Mouse (Mus musculus) brain, adult 10 weeks (tissue): Measurements from ENCODE around the gene Hist1h3b. TPM values are rescaled to one million over a fixed set of nuclear protein-coding genes. Genes with fewer than 3 reads are reported as not detected.

Experiments
- polyA plus RNA-seq: library from polyadenylated mRNA; stranded (reverse); fragments of 350-450 nt; fragmentation: Illumina TruSeq; extraction: RNeasy Lipid Tissue Mini Kit (QIAGEN cat#74804); gene quantifications from one replicate; pipeline ENCODE4 v1.2.3, GENCODE M21; 2015; ENCODE audit warnings: low read depth, low replicate concordance

Hist1h3b gene
- polyA plus RNA-seq = not detected

GRCm38 (mm10) chr13:23752067-23752741, at the start of gene Hist1h3b:
Hist1h3b (plus strand) TSS chr13:23752267.

GRCm38 (mm10) chr13:23710374-23711089, 41.5 kb upstream of the Hist1h3b start, which contains the start of gene Hfe:
Hfe (minus strand) TSS chr13:23710854.

GRCm38 (mm10) chr13:23738677-23739068, 13.4 kb upstream of the Hist1h3b start, which contains the start of gene Hist1h1c:
Hist1h1c (plus strand) TSS chr13:23738808.

DNA sequence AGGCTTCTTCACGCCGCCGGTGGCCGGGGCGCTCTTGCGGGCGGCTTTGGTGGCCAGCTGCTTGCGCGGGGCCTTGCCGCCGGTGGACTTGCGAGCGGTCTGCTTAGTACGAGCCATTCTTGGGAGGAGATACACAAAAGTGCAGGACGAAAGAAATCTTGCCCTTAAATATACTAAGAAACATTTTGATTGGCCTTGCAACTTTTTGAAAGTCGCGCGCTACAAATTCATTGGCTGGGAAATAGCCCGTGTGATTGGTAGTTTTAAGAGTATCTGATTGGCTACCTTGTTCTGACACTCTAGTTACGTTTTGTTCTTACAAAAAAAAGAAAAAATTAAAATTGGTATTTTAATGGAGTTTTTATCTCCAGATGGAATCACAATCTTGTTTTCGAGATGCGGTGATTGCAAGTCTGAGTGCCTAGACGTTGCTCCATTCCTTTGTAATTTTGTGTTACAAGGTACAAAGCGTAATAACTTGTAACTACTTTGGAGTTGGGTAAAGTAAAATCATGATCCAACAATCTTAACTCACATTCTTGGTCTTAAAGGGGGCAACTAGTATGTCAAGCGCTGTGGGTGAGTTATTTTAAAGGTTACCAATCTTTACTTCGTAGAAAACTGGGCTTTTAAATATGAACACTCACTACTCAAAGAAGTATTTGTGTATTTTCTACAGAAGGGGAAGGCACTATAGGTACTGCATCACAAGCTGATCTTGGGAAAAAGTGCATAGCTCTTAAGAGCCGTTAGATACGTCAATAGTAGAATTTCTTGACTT, 6.5 kb upstream of the Hist1h3b start, which contains the start of gene Hist1h3c:
Hist1h3c (minus strand) TSS at position 222 of the 781 bp plus-strand sequence.

DNA sequence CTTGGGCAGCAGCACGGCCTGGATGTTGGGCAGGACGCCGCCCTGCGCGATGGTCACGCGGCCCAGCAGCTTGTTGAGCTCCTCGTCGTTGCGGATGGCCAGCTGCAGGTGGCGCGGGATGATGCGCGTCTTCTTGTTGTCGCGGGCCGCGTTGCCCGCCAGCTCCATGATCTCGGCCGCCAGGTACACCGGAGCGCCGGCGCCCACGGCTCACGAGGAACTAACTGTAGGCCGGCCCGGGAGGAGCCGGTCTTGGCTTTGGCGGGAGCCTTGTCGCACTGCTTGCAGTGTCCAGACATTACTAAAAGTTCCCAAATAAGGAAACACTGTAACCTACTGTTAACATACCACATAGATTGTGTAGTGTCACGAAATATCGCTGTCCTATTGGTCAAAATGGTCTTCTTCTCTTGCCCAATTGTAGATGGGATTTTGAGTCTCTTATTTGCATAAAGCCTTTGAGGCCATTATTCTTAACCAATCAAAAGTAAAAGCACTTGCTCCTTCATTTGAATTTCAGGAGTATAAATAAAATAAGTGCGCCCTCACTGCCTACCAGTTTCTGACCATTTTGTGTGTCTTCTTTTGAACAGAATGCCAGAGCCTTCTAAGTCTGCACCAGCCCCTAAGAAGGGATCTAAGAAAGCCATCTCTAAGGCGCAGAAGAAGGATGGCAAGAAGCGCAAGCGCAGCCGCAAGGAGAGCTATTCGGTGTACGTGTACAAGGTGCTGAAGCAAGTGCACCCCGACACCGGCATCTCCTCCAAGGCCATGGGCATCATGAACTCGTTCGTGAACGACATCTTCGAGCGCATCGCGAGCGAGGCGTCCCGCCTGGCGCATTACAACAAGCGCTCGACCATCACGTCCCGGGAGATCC, 5.6 kb upstream of the Hist1h3b start, which contains the start of gene Hist1h2bb:
Hist1h2bb (plus strand) TSS at position 534 of the 880 bp plus-strand sequence.

GRCm38 (mm10) chr13:23750839-23751477, 1.1 kb upstream of the Hist1h3b start, which contains the start of gene Hist1h2ab:
Hist1h2ab (plus strand) TSS chr13:23751126.

GRCm38 (mm10) chr13:23756790-23757189, 4.7 kb downstream of the Hist1h3b start, which contains the start of gene Hist1h4b:
Hist1h4b (plus strand) TSS chr13:23757013.

GRCm38 (mm10) chr13:23760972-23761864, 9.2 kb downstream of the Hist1h3b start, which contains the start of gene Hist1h4a:
Hist1h4a (minus strand) TSS chr13:23761230.

DNA sequence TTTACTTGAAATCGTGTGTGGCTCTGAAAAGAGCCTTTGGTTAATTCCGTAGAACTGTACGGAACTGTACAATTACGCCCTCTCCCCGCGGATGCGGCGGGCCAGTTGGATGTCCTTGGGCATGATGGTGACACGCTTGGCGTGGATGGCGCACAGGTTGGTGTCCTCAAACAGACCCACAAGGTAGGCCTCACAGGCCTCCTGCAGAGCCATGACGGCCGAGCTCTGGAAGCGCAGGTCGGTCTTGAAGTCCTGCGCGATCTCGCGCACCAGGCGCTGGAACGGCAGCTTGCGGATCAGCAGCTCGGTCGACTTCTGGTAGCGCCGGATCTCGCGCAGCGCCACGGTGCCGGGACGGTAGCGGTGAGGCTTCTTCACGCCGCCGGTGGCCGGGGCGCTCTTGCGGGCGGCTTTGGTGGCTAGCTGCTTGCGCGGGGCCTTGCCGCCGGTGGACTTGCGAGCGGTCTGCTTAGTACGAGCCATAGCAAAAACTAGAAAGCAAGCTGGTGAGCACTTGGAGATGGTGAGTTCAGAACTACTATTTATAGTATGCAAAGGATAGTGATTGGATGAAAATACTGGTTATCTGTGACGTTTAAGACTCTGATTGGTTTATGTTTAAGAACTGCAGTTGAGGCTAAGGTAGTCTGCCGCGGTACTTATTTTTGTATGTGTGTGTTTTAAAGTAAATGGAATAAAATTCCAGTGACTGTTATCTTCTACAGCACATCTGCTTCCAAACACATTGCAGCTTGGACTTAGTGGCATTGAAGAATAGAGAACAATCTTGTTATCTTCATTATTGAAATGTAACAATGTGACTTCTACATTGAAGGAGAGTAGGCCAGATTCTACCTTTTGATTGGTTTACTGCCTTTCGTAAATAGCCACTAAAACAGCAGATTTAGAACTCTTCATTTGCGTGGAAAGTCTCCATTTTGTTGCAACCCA, 10.1 kb downstream of the Hist1h3b start, which contains the start of gene Hist1h3a:
Hist1h3a (minus strand) TSS at position 516 of the 951 bp plus-strand sequence.

GRCm38 (mm10) chr13:23763586-23764323, 11.7 kb downstream of the Hist1h3b start, which contains the start of gene Hist1h1a:
Hist1h1a (plus strand) TSS chr13:23763666.

DNA sequence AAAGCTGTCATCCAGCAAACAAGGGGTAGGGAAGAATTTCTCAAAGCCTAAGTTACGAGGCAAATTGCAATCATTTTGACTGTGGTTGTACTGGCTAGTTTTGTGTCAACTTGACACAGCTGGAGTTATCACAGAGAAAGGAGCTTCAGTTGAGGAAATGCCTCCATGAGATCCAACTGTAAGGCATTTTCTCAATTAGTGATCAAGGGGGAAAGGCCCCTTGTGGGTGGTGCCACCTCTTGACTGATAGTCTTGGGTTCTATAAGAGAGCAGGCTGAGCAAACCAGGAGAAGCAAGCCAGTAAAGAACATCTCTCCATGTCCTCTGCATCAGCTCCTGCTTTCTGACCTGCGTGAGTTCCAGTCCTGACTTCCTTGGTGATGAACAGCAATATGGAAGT, 17.5 kb downstream of the Hist1h3b start, which contains the start of gene Trim38:
Trim38 (plus strand) TSS at position 301 of the 400 bp plus-strand sequence.

Other genes with a start within 250 kb of the Hist1h3b start
- 5.4 TPM for gene Hist1h4h, start 221.2 kb upstream of the Hist1h3b start, polyA plus RNA-seq
- not detected for gene Hist1h2af, start 218.4 kb upstream of the Hist1h3b start, polyA plus RNA-seq
- not detected for gene Hist1h3g, start 216.8 kb upstream of the Hist1h3b start, polyA plus RNA-seq
- 0.37 TPM for gene Hist1h2bh, start 208.9 kb upstream of the Hist1h3b start, polyA plus RNA-seq
- not detected for gene Hist1h3f, start 208.2 kb upstream of the Hist1h3b start, polyA plus RNA-seq
- not detected for gene Hist1h4f, start 200.6 kb upstream of the Hist1h3b start, polyA plus RNA-seq
- 0.06 TPM for gene Hist1h1d, start 199.0 kb upstream of the Hist1h3b start, polyA plus RNA-seq
- not detected for gene Hist1h3e, start 189.9 kb upstream of the Hist1h3b start, polyA plus RNA-seq
- gene Hist1h2ae, start 181.0 kb upstream of the Hist1h3b start, polyA plus RNA-seq = not detected
- gene Hist1h2bg, start 180.9 kb upstream of the Hist1h3b start, polyA plus RNA-seq = 3.5 TPM
- not detected for gene Hist1h2bf, start 178.1 kb upstream of the Hist1h3b start, polyA plus RNA-seq
- not detected for gene Hist1h2ad, start 177.9 kb upstream of the Hist1h3b start, polyA plus RNA-seq
- 0.76 TPM for gene Hist1h3d, start 176.5 kb upstream of the Hist1h3b start, polyA plus RNA-seq
- gene Hist1h4d, start 170.7 kb upstream of the Hist1h3b start, polyA plus RNA-seq = not detected
- gene Hist1h2be, start 131.1 kb upstream of the Hist1h3b start, polyA plus RNA-seq = 6.4 TPM
- 3.1 TPM for gene Hist1h1e, start 129.7 kb upstream of the Hist1h3b start, polyA plus RNA-seq
- gene Hist1h2ac, start 68.3 kb upstream of the Hist1h3b start, polyA plus RNA-seq = 2.0 TPM
- gene Hist1h2bc, start 68.1 kb upstream of the Hist1h3b start, polyA plus RNA-seq = 79.4 TPM
- not detected for gene Hist1h1t, start 56.5 kb upstream of the Hist1h3b start, polyA plus RNA-seq
- gene Hist1h4c, start 53.8 kb upstream of the Hist1h3b start, polyA plus RNA-seq = 1.3 TPM
- gene Hfe, start 41.4 kb upstream of the Hist1h3b start, polyA plus RNA-seq = 4.4 TPM
- gene Hist1h1c, start 13.5 kb upstream of the Hist1h3b start, polyA plus RNA-seq = 35.3 TPM
- gene Hist1h3c, start 6.7 kb upstream of the Hist1h3b start, polyA plus RNA-seq = not detected
- not detected for gene Hist1h2bb, start 5.5 kb upstream of the Hist1h3b start, polyA plus RNA-seq
- gene Hist1h2ab, start 1.1 kb upstream of the Hist1h3b start, polyA plus RNA-seq = not detected
- gene Hist1h4b, start 4.7 kb downstream of the Hist1h3b start, polyA plus RNA-seq = not detected
- gene Hist1h4a, start 9.0 kb downstream of the Hist1h3b start, polyA plus RNA-seq = not detected
- not detected for gene Hist1h3a, start 10.1 kb downstream of the Hist1h3b start, polyA plus RNA-seq
- not detected for gene Hist1h1a, start 11.4 kb downstream of the Hist1h3b start, polyA plus RNA-seq
- not detected for gene Trim38, start 17.6 kb downstream of the Hist1h3b start, polyA plus RNA-seq
- not detected for gene Slc17a2, start 54.7 kb downstream of the Hist1h3b start, polyA plus RNA-seq
- not detected for gene Slc17a3, start 87.2 kb downstream of the Hist1h3b start, polyA plus RNA-seq
- not detected for gene Slc17a1, start 115.5 kb downstream of the Hist1h3b start, polyA plus RNA-seq
- not detected for gene Slc17a4, start 162.7 kb downstream of the Hist1h3b start, polyA plus RNA-seq
- not detected for gene Hist1h2ba, start 181.9 kb downstream of the Hist1h3b start, polyA plus RNA-seq
- not detected for gene Hist1h2aa, start 182.2 kb downstream of the Hist1h3b start, polyA plus RNA-seq
- gene Scgn, start 238.9 kb downstream of the Hist1h3b start, polyA plus RNA-seq = 0.43 TPM